Comparison of ENCODE assay signal across 11 mouse cellular contexts in the genomic region with DNA sequence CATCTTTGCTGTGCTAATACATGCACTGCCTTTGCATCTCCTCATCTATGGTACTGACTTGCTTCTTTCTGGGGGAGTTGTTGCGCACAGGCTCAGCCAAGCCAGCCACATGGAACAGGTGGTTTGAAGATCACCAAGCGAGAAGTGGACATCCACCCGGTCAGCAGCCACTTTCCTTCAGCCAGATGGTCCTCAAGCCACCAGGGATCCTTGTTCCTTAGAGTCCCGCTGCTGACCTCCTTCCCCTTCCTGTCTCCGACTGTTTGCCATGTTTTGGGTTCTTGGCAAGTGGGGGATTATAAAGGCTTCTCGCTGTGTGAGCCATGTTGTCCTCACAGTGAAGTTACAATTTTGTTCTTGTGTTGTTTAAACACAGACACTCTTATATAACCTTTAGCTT.
"Had no signal": no experiment of that assay in that cellular context is flagged by ENCODE, and none has a peak within 500 bp of the region (broad histone marks: within the 10 kb centered on the region; RNA-seq: fewer than 3 reads in every experiment).

No protein-coding gene starts in this region.

- H3K27me3 ChIP-seq: kidney, embryonic 15.5 days; liver, embryonic 15.5 days; neural tube, embryonic 15.5 days; stomach, embryonic 15.5 days had no signal

- H3K9me3 ChIP-seq: kidney, embryonic 15.5 days; limb, embryonic 10.5 days; liver, embryonic 15.5 days; neural tube, embryonic 15.5 days; stomach, embryonic 15.5 days had no signal

- H3K4me3 ChIP-seq: kidney, embryonic 15.5 days; limb, embryonic 10.5 days; liver, embryonic 15.5 days; myocyte; neural tube, embryonic 15.5 days; stomach, embryonic 15.5 days had no signal

- H3K4me1 ChIP-seq: kidney, embryonic 15.5 days; liver, embryonic 15.5 days; stomach, embryonic 15.5 days had no signal

- H3K36me3 ChIP-seq: kidney, embryonic 15.5 days; limb, embryonic 10.5 days; liver, embryonic 15.5 days; neural tube, embryonic 15.5 days; stomach, embryonic 15.5 days had no signal

- DNase-seq: kidney, postnatal 14 days; lung, embryonic 14.5 days; lung, postnatal 10 days; midbrain, embryonic 14.5 days; thymus, postnatal 4 days had no signal
